Mouse (Mus musculus) layer of hippocampus, adult 9-10 months (tissue): ENCODE measurements around the gene B230219D22Rik.
"Not testable (repeated sequence)": the region's sequence is repeated elsewhere in the genome, so short reads cannot be mapped to it uniquely, and the experiment has no call there.

Experiments
- DNase-seq: peaks from one replicate; pipeline ENCODE4 v3.0.0; 2022; ENCODE audit warnings: low spot score

B230219D22Rik gene

DNA sequence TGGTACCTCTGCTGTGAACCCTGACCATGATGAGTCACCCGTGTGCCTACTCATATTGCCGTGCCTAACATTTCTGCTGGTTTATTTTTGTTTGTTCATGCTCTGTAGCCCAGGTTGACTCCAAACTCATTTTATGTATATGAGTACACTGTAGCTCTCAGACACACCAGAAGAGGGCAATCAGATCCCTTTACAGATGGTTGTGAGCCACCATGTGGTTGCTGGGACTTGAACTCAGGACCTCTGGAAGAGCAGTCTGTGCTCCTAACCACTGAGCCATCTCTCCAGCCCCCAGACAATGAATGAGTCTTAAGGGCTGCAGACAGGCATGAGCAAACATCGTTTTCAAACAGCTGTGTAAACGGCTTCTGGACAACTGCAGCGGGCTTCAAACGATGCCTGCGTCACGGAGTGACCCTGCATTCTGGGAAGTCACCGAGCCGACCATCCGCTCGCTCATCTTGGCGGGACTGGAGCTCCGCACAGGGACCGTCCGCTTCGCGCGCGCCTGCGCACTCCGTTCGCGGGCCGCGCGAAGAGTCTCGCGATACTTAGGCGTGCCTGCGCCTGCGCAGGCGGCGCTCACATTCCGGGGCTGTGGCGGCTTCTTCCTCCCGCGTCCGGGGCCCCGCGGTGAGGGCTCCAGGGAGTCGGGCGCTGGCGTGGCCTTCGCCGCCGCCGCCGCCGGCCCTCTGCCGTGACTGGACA is at the start of gene B230219D22Rik:
B230219D22Rik (plus strand) TSS at position 590 of the 708 bp plus-strand sequence.
- DNase-seq, result peak; percentile 59

DNA sequence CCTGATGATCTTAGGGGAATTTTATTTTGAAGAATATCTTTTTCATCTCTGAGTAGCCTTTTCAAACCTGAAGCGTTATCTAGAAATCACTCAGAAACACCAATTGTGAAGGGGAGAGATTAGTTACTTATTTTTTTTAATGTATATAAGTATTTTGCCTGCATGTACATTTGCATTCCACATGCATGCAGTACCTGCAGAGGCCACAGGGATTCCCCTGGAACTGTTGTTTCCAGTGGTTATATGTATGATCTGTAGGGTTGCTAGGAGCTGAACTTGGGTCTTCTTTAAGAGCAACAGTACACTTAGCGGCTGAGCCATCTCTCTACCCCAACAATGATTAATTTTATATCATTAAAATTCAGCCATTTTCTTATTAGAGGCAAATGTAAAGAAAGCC is 48.4 kb upstream of the B230219D22Rik start:
- DNase-seq, result no peak

DNA sequence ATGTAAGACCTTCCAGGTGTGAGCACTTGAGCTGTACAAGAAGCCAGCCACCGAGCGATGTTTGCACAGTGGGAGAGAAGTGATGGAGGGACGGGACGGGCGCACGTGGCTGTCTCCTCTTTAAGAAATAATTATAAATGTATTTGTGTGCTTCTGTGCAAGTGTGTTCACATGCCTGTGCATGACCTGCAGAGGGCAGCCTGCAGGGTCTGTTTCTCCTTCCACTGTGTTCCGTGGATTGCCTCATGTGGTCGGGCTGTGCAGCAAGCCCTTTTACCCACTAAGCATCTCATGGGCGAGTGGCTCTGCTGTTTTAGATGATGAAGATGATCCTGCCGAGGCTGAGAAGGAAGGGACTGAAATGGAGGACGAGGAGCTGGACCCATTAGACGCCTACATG is 42.8 kb upstream of the B230219D22Rik start:
- no peak for DNase-seq

DNA sequence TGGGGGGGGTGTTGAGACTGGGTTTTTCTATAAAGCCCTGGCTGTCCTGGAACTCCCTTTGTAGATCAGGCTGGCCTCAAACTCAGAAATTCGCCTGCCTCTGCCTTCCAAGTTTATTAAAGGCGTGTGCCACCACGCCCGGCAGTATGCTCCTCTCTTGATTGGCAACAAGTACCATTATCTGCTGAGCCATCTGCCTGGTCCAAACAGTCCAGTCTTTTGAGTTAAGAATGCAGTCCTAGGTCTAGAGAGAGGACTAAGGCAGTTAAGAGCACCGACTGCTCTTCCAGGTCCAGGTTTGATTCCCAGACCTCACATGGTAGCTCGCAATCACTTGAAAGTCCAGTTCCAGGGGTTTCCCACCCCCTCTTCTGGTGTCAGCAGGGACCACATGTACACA is 41.9 kb upstream of the B230219D22Rik start:
- no peak for DNase-seq

- DNase-seq, result no peak
These were observed 24.4 kb upstream of the B230219D22Rik start for GRCm38 (mm10) chr13:55668550-55668949.

DNA sequence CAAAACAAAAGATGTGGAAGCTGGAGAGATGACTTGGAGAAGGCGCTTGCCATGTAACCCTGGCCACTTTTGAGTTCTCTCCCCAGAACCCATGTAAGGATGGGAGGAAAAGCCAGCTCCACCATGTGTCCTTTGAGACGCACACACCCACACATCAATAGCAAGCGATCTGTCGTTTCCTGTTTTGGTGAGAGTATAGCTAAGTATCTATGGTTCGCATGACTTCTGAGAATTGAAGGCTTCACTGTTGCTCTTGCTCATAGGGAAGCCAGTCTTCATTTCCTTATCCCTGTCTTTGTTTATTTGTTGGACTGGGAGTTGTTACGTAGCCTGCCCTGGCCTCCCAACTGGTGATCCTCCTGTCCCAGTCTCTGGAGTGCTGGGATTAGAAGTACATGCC is 20.2 kb upstream of the B230219D22Rik start:
- DNase-seq, result no peak

GRCm38 (mm10) chr13:55677364-55677763 is 15.6 kb upstream of the B230219D22Rik start:
- DNase-seq, result no peak

GRCm38 (mm10) chr13:55682201-55682600 is 10.7 kb upstream of the B230219D22Rik start:
- no peak for DNase-seq

DNA sequence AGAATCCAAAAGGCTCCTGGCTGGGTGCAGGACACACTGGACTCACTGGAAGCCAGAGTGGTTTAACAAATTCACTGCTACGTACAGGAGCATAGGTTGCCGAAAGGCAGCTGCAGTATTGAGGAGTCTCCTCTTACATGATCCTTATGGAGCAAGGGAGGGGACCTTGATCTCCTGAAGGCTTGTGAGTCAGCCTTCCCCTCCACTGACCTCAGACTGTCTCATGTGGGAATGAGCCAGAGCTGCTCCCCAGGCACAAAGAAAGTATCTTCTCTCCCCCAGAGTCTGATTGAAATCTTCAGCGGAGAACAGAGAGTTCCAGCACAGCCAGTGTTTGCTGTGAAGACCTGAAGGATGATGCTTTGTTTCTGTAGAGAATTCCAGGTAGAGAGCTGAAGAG is 9.3 kb upstream of the B230219D22Rik start:
- no peak for DNase-seq

- no peak for DNase-seq
These were observed 6.8 kb upstream of the B230219D22Rik start for GRCm38 (mm10) chr13:55686107-55686633.

- DNase-seq, result no peak
These were observed 4.9 kb upstream of the B230219D22Rik start for GRCm38 (mm10) chr13:55687927-55688602.

DNA sequence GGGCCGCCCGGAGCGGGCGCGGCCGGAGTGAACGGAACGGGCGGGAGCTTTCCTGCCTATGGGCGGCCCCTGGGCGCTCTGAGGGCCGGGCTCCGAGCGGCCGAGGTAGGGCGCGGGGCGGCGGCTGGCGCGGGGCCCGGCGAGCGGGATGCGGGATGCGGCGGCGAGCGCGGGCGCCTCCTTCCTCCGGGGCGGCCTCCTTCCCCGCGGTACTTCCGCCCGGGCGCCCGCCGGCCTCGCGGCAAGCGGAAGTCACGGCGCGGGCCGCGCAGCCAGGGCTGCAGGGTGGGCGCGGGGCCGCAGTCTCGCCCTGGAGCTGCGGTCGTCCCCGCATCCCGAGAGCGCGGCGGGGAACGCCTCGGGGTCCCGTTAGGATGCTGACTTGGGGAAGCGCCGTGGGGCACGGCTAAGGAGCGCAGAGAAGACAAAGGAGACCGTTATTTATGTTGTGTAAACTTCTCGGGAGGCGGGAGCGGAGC is 358 bp downstream of the B230219D22Rik start:
- DNase-seq, result no peak

DNA sequence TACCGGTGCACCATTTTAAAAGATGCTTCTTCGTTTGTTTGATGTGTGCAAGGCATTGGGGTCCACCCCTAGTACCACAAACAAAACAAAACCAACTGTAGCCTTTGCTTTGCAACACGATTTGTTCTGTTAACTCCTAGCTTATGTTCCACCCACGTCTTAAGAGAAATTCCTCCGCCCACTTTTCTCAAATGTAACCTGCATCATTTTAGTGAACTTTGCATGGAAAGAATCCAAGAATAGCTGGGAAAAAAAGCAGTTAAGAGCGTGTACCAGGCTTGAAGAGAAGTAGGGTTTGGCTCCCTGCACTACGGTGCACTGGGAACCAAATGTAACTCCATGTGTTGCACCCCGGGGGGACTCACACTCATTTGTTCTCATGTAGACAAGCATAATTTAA is 1.2 kb downstream of the B230219D22Rik start:
- DNase-seq, result no peak

DNA sequence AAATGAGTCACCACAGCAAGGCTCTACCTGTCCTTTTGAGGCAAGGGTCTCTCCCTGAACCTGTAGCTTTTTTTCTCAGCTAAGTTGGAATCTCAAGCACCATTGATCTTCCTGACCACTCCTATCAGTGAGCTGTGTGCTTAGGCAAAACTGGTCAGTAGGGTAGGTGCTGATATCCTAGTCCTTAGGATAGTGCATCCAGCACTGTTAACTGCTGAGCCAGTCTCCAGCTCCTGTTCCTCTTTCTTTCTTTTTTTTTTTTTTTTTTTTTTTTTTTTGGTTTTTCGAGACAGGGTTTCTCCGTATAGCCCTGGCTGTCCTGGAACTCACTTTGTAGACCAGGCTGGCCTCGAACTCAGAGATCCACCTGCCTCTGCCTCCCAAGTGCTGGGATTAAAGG is 3.1 kb downstream of the B230219D22Rik start:
- not testable (repeated sequence) for DNase-seq

- DNase-seq, result no peak
These were observed 11.4 kb downstream of the B230219D22Rik start for GRCm38 (mm10) chr13:55704301-55704700.

DNA sequence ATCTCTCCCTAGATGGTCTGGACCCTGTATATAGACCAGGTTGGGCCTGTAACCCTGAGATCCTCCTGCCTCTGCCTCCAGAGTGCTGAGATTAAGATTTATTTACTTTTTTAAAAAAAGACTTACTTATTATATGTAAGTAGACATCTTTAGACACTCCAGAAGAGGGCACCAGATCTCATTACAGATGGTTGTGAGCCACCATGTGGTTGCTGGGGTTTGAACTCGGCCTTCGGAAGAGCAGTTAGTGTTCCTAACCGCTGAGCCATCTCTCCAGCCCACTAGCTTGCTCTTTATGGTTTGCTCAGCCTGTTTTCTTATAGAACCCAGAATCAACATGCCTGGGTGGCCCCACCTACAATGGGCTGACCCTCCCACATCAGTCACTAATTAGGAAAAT is 19.9 kb downstream of the B230219D22Rik start:
- DNase-seq, result no peak

DNA sequence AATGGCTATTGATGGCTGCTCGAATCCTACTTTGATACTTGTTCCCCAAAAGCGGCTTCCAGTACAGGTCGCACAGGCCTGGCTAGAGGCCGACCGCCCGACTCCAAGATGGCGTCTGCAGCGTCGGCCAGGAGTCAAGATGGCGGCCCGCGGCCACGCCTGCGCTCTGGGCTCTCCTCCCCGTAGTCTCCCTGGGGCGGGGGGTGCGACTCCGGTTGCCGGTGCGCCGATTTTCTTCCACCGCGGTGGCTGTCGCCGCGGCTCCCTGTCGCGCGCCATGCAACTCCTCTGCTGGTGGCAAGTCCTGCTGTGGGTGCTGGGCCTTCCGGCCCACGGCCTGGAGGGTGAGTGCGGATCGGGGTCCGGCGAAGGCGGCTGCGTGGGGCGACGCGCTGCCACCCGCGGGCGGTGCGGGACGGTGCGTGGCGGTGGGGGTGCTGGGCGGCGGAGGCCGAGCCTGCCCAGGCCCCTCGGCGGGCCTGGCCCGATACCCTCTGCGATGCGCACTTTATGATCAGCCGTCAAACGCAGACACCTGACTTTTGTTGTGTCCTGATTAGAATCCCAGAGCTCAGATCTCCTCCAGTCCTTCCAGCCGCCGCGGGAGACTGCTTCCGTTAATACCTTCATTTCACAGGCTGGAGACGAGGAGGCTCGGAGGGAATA is 21.7 kb downstream of the B230219D22Rik start, which contains the start of gene Txndc15:
Txndc15 (plus strand) TSS at position 150 of the 666 bp plus-strand sequence.
- peak; percentile 75 for DNase-seq

- no peak for DNase-seq
These were observed 22.2 kb downstream of the B230219D22Rik start for GRCm38 (mm10) chr13:55715167-55715512.

- no peak for DNase-seq
These were observed 23.1 kb downstream of the B230219D22Rik start for GRCm38 (mm10) chr13:55715908-55716510.

DNA sequence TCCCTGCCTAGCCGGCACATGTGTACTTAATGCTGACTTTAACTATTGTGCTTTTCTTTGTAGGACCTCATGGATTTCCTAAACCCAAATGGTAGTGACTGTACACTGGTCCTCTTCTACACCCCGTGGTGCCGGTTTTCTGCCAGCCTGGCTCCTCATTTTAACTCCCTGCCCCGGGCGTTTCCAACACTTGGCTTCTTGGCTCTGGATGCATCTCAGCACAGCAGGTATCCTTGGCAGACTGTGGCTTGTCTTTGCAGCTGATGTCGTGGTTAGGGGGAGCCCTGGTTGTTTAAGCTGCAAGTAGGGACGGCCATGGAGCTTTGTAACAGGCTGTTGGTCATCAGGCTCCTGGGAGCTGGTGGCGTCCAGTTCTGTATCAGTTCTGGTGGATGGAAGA is 28.6 kb downstream of the B230219D22Rik start:
- no peak for DNase-seq

- DNase-seq, result no peak
These were observed 29.1 kb downstream of the B230219D22Rik start for GRCm38 (mm10) chr13:55721995-55722394.

- no peak for DNase-seq
These were observed 33.7 kb downstream of the B230219D22Rik start for GRCm38 (mm10) chr13:55726598-55727119.
